Mouse (Mus musculus) thymus, adult 2 months (tissue): Measurements from ENCODE around the gene Tead3. TPM values are rescaled to one million over a fixed set of nuclear protein-coding genes. Genes with fewer than 3 reads are reported as not detected.

ENCODE experiments used
- DNase-seq: peaks from one replicate; pipeline ENCODE4 v3.0.0; 2021
- H3K27ac ChIP-seq: fragments of 200-500 bp; 2 replicates; pipeline ENCODE4 v1.5.1; 2012; ENCODE audit warnings: low read length, control low read depth; ENCODE audit not compliant: control insufficient read depth, insufficient read depth
- H3K27me3 ChIP-seq: fragments of 200-500 bp; 2 replicates; pipeline ENCODE4 v1.6.1; 2012; ENCODE audit warnings: mild to moderate bottlenecking, low read length, moderate library complexity, mixed read lengths; ENCODE audit not compliant: control insufficient read depth, insufficient read depth
- H3K36me3 ChIP-seq: fragments of 200-500 bp; 2 replicates; pipeline ENCODE4 v1.6.1; 2012; ENCODE audit warnings: mild to moderate bottlenecking, low read length, moderate library complexity; ENCODE audit not compliant: control insufficient read depth, insufficient read depth
- H3K4me1 ChIP-seq: fragments of 200-500 bp; replicated peaks from 2 replicates; pipeline ENCODE4 v1.6.1; 2012; ENCODE audit warnings: low read length; ENCODE audit not compliant: control insufficient read depth, insufficient read depth
- H3K4me3 ChIP-seq: fragments of 200-500 bp; 2 replicates; pipeline ENCODE4 v1.5.1; 2012; ENCODE audit warnings: mild to moderate bottlenecking, low read length, control low read depth, moderate library complexity; ENCODE audit not compliant: control insufficient read depth, insufficient read depth
- CTCF ChIP-seq: fragments of 200-500 bp; IDR thresholded peaks from 2 replicates; pipeline ENCODE4 v1.5.1; 2012; ENCODE audit warnings: mild to moderate bottlenecking, control low read depth, low read length, moderate library complexity, borderline replicate concordance; ENCODE audit not compliant: control insufficient read depth, poor library complexity, insufficient read depth; ENCODE audit errors: extremely low read depth
- POLR2A ChIP-seq: fragments of 200-500 bp; IDR thresholded peaks from 2 replicates; pipeline ENCODE4 v1.6.1; 2012; ENCODE audit warnings: mild to moderate bottlenecking, low read length, control low read depth, moderate library complexity; ENCODE audit not compliant: control insufficient read depth, poor library complexity, insufficient read depth; ENCODE audit errors: extremely low read depth
- WGBS: fragments of 180-500 bp; shearing (Covaris S2); methylation state at CpG from one replicate; pipeline ENCODE4 v1.1.7; 2018; 5-methylcytosine and 5-hydroxymethylcytosine counted together
- polyA plus RNA-seq: library from polyadenylated mRNA; depleted of rRNA; stranded (reverse); fragments of >200 nt; gene quantifications from 2 replicates; pipeline ENCODE4 v1.2.3, GENCODE M21; 2012

The Tead3 gene
- polyA plus RNA-seq, 1 experiment, result 11.6 TPM

DNA sequence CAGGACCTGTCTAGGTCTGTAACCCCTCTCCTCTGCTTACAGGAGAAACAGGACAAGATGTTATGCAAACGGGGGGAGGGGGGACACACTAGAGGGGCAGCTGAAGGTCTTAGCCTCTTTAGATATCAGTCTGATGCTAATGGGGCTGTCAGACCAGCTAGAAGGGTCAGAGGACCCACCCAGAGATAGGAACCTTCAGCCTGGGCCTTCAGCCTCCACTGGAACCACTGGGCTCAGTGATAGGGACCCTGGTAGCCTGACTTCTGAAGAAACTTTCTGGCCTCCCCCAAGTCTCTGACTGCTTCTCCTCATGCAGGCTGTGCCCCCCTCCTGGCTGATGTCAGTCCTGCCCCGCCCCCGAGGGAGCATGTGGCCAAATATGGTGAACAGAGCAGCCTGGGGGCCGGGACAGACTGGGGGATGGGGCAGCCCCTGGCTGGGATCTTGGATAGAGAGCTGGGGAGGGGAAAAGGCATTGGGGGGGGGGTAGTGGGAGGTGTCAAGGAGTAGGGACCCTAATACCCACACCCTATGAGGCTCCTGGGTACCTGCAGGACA, 6.5 kb downstream of the Tead3 start:
- WGBS, result 82% methylated on average over 4 of the region's 4 CpGs
- H3K4me3 ChIP-seq, result no peak overlapping the region
- no peak for DNase-seq
- peaks cover 8% of the 10 kb centered on the region for H3K4me1 ChIP-seq
- H3K27ac ChIP-seq, result no peak overlapping the region
- H3K27me3 ChIP-seq, result no peaks in the 10 kb centered on the region
- TF ChIP-seq CTCF (no peak), POLR2A (no peak)
- H3K36me3 ChIP-seq, result no peaks in the 10 kb centered on the region

DNA sequence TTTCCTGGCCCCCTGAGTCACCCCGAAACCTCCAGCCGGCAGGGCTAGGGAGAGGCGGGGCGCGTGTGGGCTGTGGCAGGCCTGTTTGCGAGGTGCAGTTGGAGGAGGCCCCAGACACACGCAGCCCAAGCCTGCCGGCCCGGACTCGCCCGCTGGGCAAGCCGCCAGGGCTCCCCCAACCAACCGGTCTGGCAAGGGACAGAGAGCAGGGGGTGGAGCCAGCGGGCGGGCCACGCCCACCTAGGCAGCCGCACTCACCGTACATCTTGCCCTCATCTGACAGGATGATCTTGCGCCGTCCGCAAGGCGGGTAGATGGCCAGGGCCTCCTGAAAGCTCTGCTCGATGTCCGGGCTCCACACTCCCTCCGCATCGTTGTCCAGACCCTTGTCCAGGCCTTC, 9.5 kb downstream of the Tead3 start:
- TF ChIP-seq POLR2A (no peak), CTCF (no peak)
- H3K27ac ChIP-seq, result no peak overlapping the region
- no peaks in the 10 kb centered on the region for H3K36me3 ChIP-seq
- H3K4me1 ChIP-seq, result peaks cover 14% of the 10 kb centered on the region
- H3K27me3 ChIP-seq, result no peaks in the 10 kb centered on the region
- 32% methylated on average over 26 of the region's 26 CpGs for WGBS
- H3K4me3 ChIP-seq, result no peak overlapping the region
- no peak for DNase-seq

GRCm38 (mm10) chr17:28340578-28340977, 10.0 kb downstream of the Tead3 start:
- Histone ChIP-seq H3K27me3 (no peaks in the 10 kb centered on the region), H3K27ac (no peak overlapping the region), H3K4me1 (peaks cover 14% of the 10 kb centered on the region), H3K4me3 (no peak overlapping the region), H3K36me3 (no peaks in the 10 kb centered on the region)
- DNase-seq, result no peak
- TF ChIP-seq CTCF, result no peak
- TF ChIP-seq POLR2A, result no peak
- WGBS, result 64% methylated on average over 7 of the region's 7 CpGs

DNA sequence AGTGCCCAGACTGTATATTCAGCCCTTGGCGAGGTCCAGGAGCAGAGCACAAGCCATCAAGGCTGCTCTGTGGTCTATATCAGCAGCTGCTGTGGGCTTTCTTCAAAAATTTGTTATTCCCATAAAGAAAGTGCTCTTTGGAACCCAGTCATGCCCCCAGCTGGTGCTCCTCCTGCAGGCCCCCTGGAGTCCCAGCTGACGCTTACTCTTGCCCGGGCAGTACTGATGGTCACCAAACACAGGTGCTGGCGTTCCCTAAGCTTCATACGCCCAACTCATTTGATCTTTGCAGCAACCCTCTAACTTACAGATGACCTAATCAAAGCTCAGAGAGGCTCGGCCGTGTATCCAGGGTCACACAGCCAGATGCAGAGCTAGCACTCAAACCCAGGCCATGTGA, 13.1 kb downstream of the Tead3 start:
- 92% methylated on average over 7 of the region's 7 CpGs for WGBS
- TF ChIP-seq CTCF, result no peak
- TF ChIP-seq POLR2A, result no peak
- no peaks in the 10 kb centered on the region for H3K36me3 ChIP-seq
- no peak for DNase-seq
- no peak overlapping the region; the same call in 1 of the 2 replicates for H3K27ac ChIP-seq
- no peak overlapping the region for H3K4me3 ChIP-seq
- H3K4me1 ChIP-seq, result peaks cover 14% of the 10 kb centered on the region
- H3K27me3 ChIP-seq, result no peaks in the 10 kb centered on the region

DNA sequence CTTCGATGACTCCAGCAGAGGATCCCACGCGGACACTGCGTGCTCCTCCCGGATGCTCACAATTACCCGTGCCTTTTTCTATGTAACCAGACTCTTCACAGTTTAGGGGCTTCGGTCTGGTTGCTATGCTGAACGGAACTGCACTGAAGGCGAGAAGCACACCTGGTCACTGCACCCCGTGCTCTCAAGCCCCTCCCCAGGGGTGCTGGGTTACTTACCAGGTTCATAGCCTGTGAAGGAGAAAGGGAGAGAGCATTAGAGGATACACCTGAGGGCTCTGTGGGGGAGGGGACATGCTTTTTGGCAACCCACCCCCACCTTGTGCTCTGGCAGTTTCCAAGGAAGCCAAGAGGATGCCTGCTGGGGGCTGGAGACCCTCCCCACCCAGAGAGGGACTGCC, 15.3 kb downstream of the Tead3 start:
- Histone ChIP-seq H3K27me3 (no peaks in the 10 kb centered on the region), H3K27ac (no peak overlapping the region), H3K4me1 (peaks cover 15% of the 10 kb centered on the region), H3K4me3 (no peak overlapping the region), H3K36me3 (peaks cover 11% of the 10 kb centered on the region)
- no peak for DNase-seq
- WGBS, result 95% methylated on average over 10 of the region's 10 CpGs
- no peak for TF ChIP-seq POLR2A
- TF ChIP-seq CTCF, result no peak

- WGBS, result 53% methylated on average over 31 of the region's 31 CpGs
- TF ChIP-seq CTCF (no peak), POLR2A (no peak)
- Histone ChIP-seq H3K4me3 (no peak overlapping the region), H3K4me1 (peaks cover 29% of the 10 kb centered on the region), H3K27ac (no peak overlapping the region), H3K36me3 (peaks cover 21% of the 10 kb centered on the region), H3K27me3 (no peaks in the 10 kb centered on the region)
- no peak for DNase-seq
Measured at GRCm38 (mm10) chr17:28332915-28333546, 17.6 kb downstream of the Tead3 start.
